Mouse (Mus musculus) liver, adult 2 months (tissue): Measurements from ENCODE around the gene Pip4k2a.

Experiments
- CTCF ChIP-seq: fragments of 200-500 bp; IDR thresholded peaks from 2 replicates; pipeline ENCODE4 v1.5.1; 2011; ENCODE audit warnings: low read depth, low read length, control low read depth
- POLR2A ChIP-seq: fragments of 200-500 bp; IDR thresholded peaks from 2 replicates; pipeline ENCODE4 v1.6.1; 2011; ENCODE audit warnings: low read length, control low read depth; ENCODE audit not compliant: insufficient read depth; ENCODE audit errors: extremely low read depth

DNA sequence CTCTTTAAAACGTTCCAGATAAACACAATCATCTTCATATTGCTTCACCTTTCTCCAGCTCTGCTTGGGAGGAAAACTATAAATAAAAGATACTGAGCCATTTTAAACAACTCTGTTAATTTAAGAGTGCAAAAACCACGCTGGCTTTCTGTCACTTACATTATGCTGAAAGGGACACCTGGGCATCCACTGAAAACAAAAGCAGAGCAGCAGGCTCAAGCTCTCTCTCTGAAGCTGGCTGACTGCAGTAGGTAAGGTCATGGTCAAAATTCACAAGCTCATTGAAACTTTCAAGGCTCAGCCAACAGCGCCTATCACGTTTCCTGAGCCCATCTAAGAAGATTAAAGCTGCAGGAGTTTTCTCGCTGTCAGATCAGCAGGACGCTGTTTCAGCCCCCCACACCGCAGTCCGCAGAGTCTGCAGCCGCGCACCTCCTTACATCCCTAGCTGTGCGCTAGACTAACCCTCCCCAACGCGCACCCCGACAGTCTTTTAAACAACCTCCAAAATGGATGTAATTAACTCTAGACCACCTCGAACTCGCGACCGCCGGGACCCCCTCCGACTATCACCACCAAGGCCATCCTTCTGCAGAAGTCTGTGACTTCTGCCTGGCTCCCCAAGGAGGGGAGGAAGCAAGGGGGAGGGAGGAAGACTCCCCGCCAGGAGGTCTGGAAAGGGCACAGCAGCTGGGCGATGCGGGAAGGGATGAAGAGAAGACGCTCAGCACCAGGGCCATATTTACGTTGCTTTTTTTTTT lies 1.3 kb downstream of the Pip4k2a start:
- no peak for TF ChIP-seq POLR2A
- no peak for TF ChIP-seq CTCF
